Mouse (Mus musculus): ENCODE measurements around the gene E030025P04Rik. TPM values are rescaled to one million over a fixed set of nuclear protein-coding genes. Genes with fewer than 3 reads are reported as not detected.

Gene E030025P04Rik
- polyA plus RNA-seq (2015; fragmentation: Nextera tagmentation; extraction: Ambion mirVana) = not detected in 2 replicates

- no peak for ATAC-seq
- Histone ChIP-seq H3K4me1 (no peaks in the 10 kb centered on the region), H3K4me3 (no peak within 1 kb of the TSS), H3K9ac (no peak within 1 kb of the TSS), H3K27me3 (no peaks in the 10 kb centered on the region), H3K4me2 (no peak within 1 kb of the TSS), H3K36me3 (ENCODE audit: poor library complexity, severe bottlenecking) (no peaks in the 10 kb centered on the region), H3K9me3 (replicated peaks) (no peaks in the 10 kb centered on the region), H3K27ac (no peak within 1 kb of the TSS)
- WGBS = 90% methylated on average over 4 of the region's 4 CpGs
These were observed at the start of gene E030025P04Rik for GRCm38 (mm10) chr11:109144236-109144635. TSS of gene E030025P04Rik (minus strand) at chr11:109144369.

GRCm38 (mm10) chr11:109192673-109193557 is 48.7 kb upstream of the E030025P04Rik start:
- WGBS = 53% methylated on average over 15 of the region's 15 CpGs
- H3K4me2 ChIP-seq = no peak overlapping the region
- H3K9me3 ChIP-seq (replicated peaks) = no peaks in the 10 kb centered on the region
- no peak overlapping the region for H3K9ac ChIP-seq
- no peaks in the 10 kb centered on the region for H3K4me1 ChIP-seq
- H3K4me3 ChIP-seq = no peak overlapping the region
- no peaks in the 10 kb centered on the region for H3K36me3 ChIP-seq (ENCODE audit: poor library complexity, severe bottlenecking)
- no peak overlapping the region for H3K27ac ChIP-seq
- ATAC-seq = peak; percentile 65
- no peaks in the 10 kb centered on the region for H3K27me3 ChIP-seq

GRCm38 (mm10) chr11:109188235-109188634 is 44.1 kb upstream of the E030025P04Rik start:
- no peaks in the 10 kb centered on the region for H3K27me3 ChIP-seq
- H3K27ac ChIP-seq = no peak overlapping the region
- no peaks in the 10 kb centered on the region for H3K36me3 ChIP-seq (ENCODE audit: poor library complexity, severe bottlenecking)
- no peak overlapping the region for H3K4me3 ChIP-seq
- no peak overlapping the region for H3K9ac ChIP-seq
- ATAC-seq = no peak
- H3K4me2 ChIP-seq = no peak overlapping the region
- WGBS = 93% methylated on average over 5 of the region's 5 CpGs
- no peaks in the 10 kb centered on the region for H3K9me3 ChIP-seq (replicated peaks)
- no peaks in the 10 kb centered on the region for H3K4me1 ChIP-seq

GRCm38 (mm10) chr11:109187631-109188184 is 43.5 kb upstream of the E030025P04Rik start:
- WGBS = 85% methylated on average over 6 of the region's 6 CpGs
- Histone ChIP-seq H3K27ac (no peak overlapping the region), H3K9ac (no peak overlapping the region)

GRCm38 (mm10) chr11:109181118-109181517 is 36.9 kb upstream of the E030025P04Rik start:
- H3K4me3 ChIP-seq = no peak overlapping the region
- ATAC-seq = no peak
- no peak overlapping the region for H3K4me2 ChIP-seq
- no peaks in the 10 kb centered on the region for H3K36me3 ChIP-seq (ENCODE audit: poor library complexity, severe bottlenecking)
- no peaks in the 10 kb centered on the region for H3K27me3 ChIP-seq
- no peaks in the 10 kb centered on the region for H3K4me1 ChIP-seq
- no peak overlapping the region for H3K27ac ChIP-seq
- H3K9me3 ChIP-seq (replicated peaks) = no peaks in the 10 kb centered on the region
- WGBS = 78% methylated on average over 7 of the region's 7 CpGs
- no peak overlapping the region for H3K9ac ChIP-seq

More at GRCm38 (mm10) chr11:109187631-109188184, 43.5 kb upstream of the E030025P04Rik start:
- no peaks in the 10 kb centered on the region for H3K36me3 ChIP-seq (ENCODE audit: poor library complexity, severe bottlenecking)
- H3K4me3 ChIP-seq = no peak overlapping the region
- H3K4me2 ChIP-seq = no peak overlapping the region
- ATAC-seq = no peak
- no peaks in the 10 kb centered on the region for H3K9me3 ChIP-seq (replicated peaks)
- no peaks in the 10 kb centered on the region for H3K27me3 ChIP-seq
- no peaks in the 10 kb centered on the region for H3K4me1 ChIP-seq

- no peaks in the 10 kb centered on the region for H3K9me3 ChIP-seq (replicated peaks)
- H3K4me2 ChIP-seq = no peak overlapping the region
- H3K27me3 ChIP-seq = no peaks in the 10 kb centered on the region
- no peak overlapping the region for H3K4me3 ChIP-seq
- H3K4me1 ChIP-seq = no peaks in the 10 kb centered on the region
- no peak overlapping the region for H3K9ac ChIP-seq
- WGBS = 91% methylated on average over 11 of the region's 11 CpGs
- ATAC-seq = no peak
- H3K27ac ChIP-seq = no peak overlapping the region
- H3K36me3 ChIP-seq (ENCODE audit: poor library complexity, severe bottlenecking) = no peaks in the 10 kb centered on the region
These were observed 36.1 kb upstream of the E030025P04Rik start for GRCm38 (mm10) chr11:109180290-109180689.

- no peak for ATAC-seq
- WGBS = 49% methylated on average over 8 of the region's 8 CpGs
- Histone ChIP-seq H3K9ac (no peak overlapping the region), H3K4me2 (no peak overlapping the region), H3K27ac (no peak overlapping the region), H3K9me3 (replicated peaks) (no peaks in the 10 kb centered on the region), H3K36me3 (ENCODE audit: poor library complexity, severe bottlenecking) (no peaks in the 10 kb centered on the region), H3K27me3 (no peaks in the 10 kb centered on the region), H3K4me3 (no peak overlapping the region), H3K4me1 (no peaks in the 10 kb centered on the region)
These were observed 34.8 kb upstream of the E030025P04Rik start for GRCm38 (mm10) chr11:109178788-109179518.

GRCm38 (mm10) chr11:109175376-109175969 is 31.3 kb upstream of the E030025P04Rik start:
- no peaks in the 10 kb centered on the region for H3K4me1 ChIP-seq
- no peaks in the 10 kb centered on the region for H3K27me3 ChIP-seq
- H3K9ac ChIP-seq = no peak overlapping the region
- no peak overlapping the region for H3K4me3 ChIP-seq
- no peak for ATAC-seq
- no peak overlapping the region for H3K27ac ChIP-seq
- H3K9me3 ChIP-seq (replicated peaks) = 0 out of 2 replicates have a peak, but pooled peaks cover 3% of the 10 kb centered on the region
- no peaks in the 10 kb centered on the region for H3K36me3 ChIP-seq (ENCODE audit: poor library complexity, severe bottlenecking)
- no peak overlapping the region for H3K4me2 ChIP-seq
- WGBS = 88% methylated on average over 8 of the region's 8 CpGs

- Histone ChIP-seq H3K36me3 (ENCODE audit: poor library complexity, severe bottlenecking) (no peaks in the 10 kb centered on the region), H3K27me3 (no peaks in the 10 kb centered on the region), H3K4me2 (no peak overlapping the region), H3K4me3 (no peak overlapping the region), H3K4me1 (no peaks in the 10 kb centered on the region), H3K9ac (no peak overlapping the region), H3K27ac (no peak overlapping the region), H3K9me3 (replicated peaks) (0 out of 2 replicates have a peak, but pooled peaks cover 3% of the 10 kb centered on the region)
- 92% methylated on average over 1 of the region's 1 CpGs for WGBS
- ATAC-seq = no peak
These were observed 28.1 kb upstream of the E030025P04Rik start for GRCm38 (mm10) chr11:109172224-109172623.

GRCm38 (mm10) chr11:109170771-109171170 is 26.6 kb upstream of the E030025P04Rik start:
- ATAC-seq = no peak
- Histone ChIP-seq H3K4me2 (no peak overlapping the region), H3K9me3 (replicated peaks) (0 out of 2 replicates have a peak, but pooled peaks cover 3% of the 10 kb centered on the region)

GRCm38 (mm10) chr11:109157694-109158093 is 13.5 kb upstream of the E030025P04Rik start:
- Histone ChIP-seq H3K27me3 (no peaks in the 10 kb centered on the region), H3K36me3 (ENCODE audit: poor library complexity, severe bottlenecking) (no peaks in the 10 kb centered on the region), H3K4me2 (no peak overlapping the region), H3K4me1 (no peaks in the 10 kb centered on the region), H3K9ac (no peak overlapping the region), H3K4me3 (no peak overlapping the region), H3K27ac (no peak overlapping the region), H3K9me3 (replicated peaks) (no peaks in the 10 kb centered on the region)
- WGBS = 88% methylated on average over 4 of the region's 5 CpGs
- ATAC-seq = no peak

More at GRCm38 (mm10) chr11:109170771-109171170, 26.6 kb upstream of the E030025P04Rik start:
- H3K36me3 ChIP-seq (ENCODE audit: poor library complexity, severe bottlenecking) = no peaks in the 10 kb centered on the region
- no peak overlapping the region for H3K4me3 ChIP-seq
- H3K4me1 ChIP-seq = no peaks in the 10 kb centered on the region
- no peaks in the 10 kb centered on the region for H3K27me3 ChIP-seq
- no peak overlapping the region for H3K27ac ChIP-seq
- H3K9ac ChIP-seq = no peak overlapping the region
- 94% methylated on average over 6 of the region's 6 CpGs for WGBS
